Mouse (Mus musculus): ENCODE measurements around the gene Stag3. TPM values are rescaled to one million over a fixed set of nuclear protein-coding genes. Genes with fewer than 3 reads are reported as not detected.

Stag3 gene
- total and polyA plus RNA-seq, 3 experiments: 0.07 TPM; not detected in 2

GRCm38 (mm10) chr5:138280425-138280768 lies 357 bp downstream of the Stag3 start:
- Histone ChIP-seq H3K9me3 (replicated peaks; ENCODE audit: insufficient read depth, low read length) (no peaks in the 10 kb centered on the region), H3K36me3 (ENCODE audit: control insufficient read depth in 1 of 2, insufficient read depth in 2 of 2, low read length in 2 of 2) (no peaks in the 10 kb centered on the region), H3K27me3 (ENCODE audit: control insufficient read depth in 1 of 2, insufficient read depth in 2 of 2, low read length in 2 of 2) (no peaks in the 10 kb centered on the region; a peak in 1 of 4 replicates), H3K4me3 (ENCODE audit: control insufficient read depth in 1 of 2, insufficient read depth in 1 of 2, low read depth in 2 of 2, low read length in 2 of 2) (no peak overlapping the region), H3K4me1 (ENCODE audit: control insufficient read depth in 1 of 2, insufficient read depth in 2 of 2, low read length in 2 of 2) (no peaks in the 10 kb centered on the region), H3K27ac (ENCODE audit: control insufficient read depth, low read depth, low read length) (no peak overlapping the region), H3K79me2 (ENCODE audit: control insufficient read depth, insufficient read depth, low read length, poor library complexity) (no peaks in the 10 kb centered on the region), H3K9ac (ENCODE audit: control insufficient read depth, low read depth, low read length, poor library complexity, severe bottlenecking) (no peak overlapping the region)
- TF ChIP-seq MAZ (IDR thresholded peaks at IDR 0.05; ENCODE audit: low read depth, low read length) (no peak), BHLHE40 (IDR thresholded peaks at IDR 0.05; ENCODE audit: borderline replicate concordance, low read depth, low read length) (no peak), NELFE (IDR thresholded peaks at IDR 0.05; ENCODE audit: low read depth, low read length) (no peak), CHD1 (IDR thresholded peaks at IDR 0.05; ENCODE audit: low read depth, low read length) (no peak), EP300 (IDR thresholded peaks at IDR 0.05; ENCODE audit: low read depth in 1 of 2, low read length in 2 of 2) (no peak), UBTF (IDR thresholded peaks at IDR 0.05; ENCODE audit: borderline replicate concordance, insufficient read depth, low read depth, low read length) (no peak), GABPA (IDR thresholded peaks at IDR 0.05; ENCODE audit: low read depth, low read length) (no peak), USF1 (IDR thresholded peaks at IDR 0.05; ENCODE audit: low read depth, low read length) (no peak), CHD2 (IDR thresholded peaks at IDR 0.05; ENCODE audit: low read length) (no peak), E2F4 (IDR thresholded peaks at IDR 0.05; ENCODE audit: borderline replicate concordance, low read depth, low read length) (no peak), ETS1 (IDR thresholded peaks at IDR 0.05; ENCODE audit: low read depth, low read length) (no peak), GATA1 (IDR thresholded peaks at IDR 0.05; ENCODE audit: low read depth, low read length) (no peak), POLR2A (IDR thresholded peaks at IDR 0.05; ENCODE audit: control insufficient read depth in 1 of 2, insufficient read depth in 1 of 2, low read depth in 1 of 2, low read length in 2 of 2, poor library complexity in 1 of 2) (no peak), ZC3H11A (IDR thresholded peaks at IDR 0.05; ENCODE audit: low read depth, low read length) (no peak), POLR2AphosphoS5 (IDR thresholded peaks at IDR 0.05; ENCODE audit: borderline replicate concordance, low read depth, low read length) (no peak)
- no peak for DNase-seq (ENCODE audit: low read depth, low spot score)

GRCm38 (mm10) chr5:138280829-138281228 lies 789 bp downstream of the Stag3 start:
- H3K9me3 ChIP-seq (replicated peaks; ENCODE audit: insufficient read depth, low read length): no peaks in the 10 kb centered on the region
- no peak overlapping the region for H3K9ac ChIP-seq (ENCODE audit: control insufficient read depth, low read depth, low read length, poor library complexity, severe bottlenecking)
- H3K27me3 ChIP-seq (ENCODE audit: control insufficient read depth in 1 of 2, insufficient read depth in 2 of 2, low read length in 2 of 2): no peaks in the 10 kb centered on the region; a peak in 1 of 4 replicates
- no peak for DNase-seq (ENCODE audit: low read depth, low spot score)
- no peaks in the 10 kb centered on the region for H3K36me3 ChIP-seq (ENCODE audit: control insufficient read depth in 1 of 2, insufficient read depth in 2 of 2, low read length in 2 of 2)
- no peak for TF ChIP-seq GATA1 (IDR thresholded peaks at IDR 0.05; ENCODE audit: low read depth, low read length)
- TF ChIP-seq TCF12 (IDR thresholded peaks at IDR 0.05; ENCODE audit: low read depth, low read length): no peak
- no peak for TF ChIP-seq E2F4 (IDR thresholded peaks at IDR 0.05; ENCODE audit: borderline replicate concordance, low read depth, low read length)
- no peak for TF ChIP-seq MXI1 (IDR thresholded peaks at IDR 0.05; ENCODE audit: low read depth, low read length)
- TF ChIP-seq USF2 (IDR thresholded peaks at IDR 0.05; ENCODE audit: borderline replicate concordance in 1 of 2, insufficient read depth in 1 of 2, low read depth in 1 of 2, low read length in 2 of 2): no peak
- TF ChIP-seq TAL1 (IDR thresholded peaks at IDR 0.05; ENCODE audit: low read length): no peak
- no peak for TF ChIP-seq ETS1 (IDR thresholded peaks at IDR 0.05; ENCODE audit: low read depth, low read length)
- TF ChIP-seq TBP (IDR thresholded peaks at IDR 0.05; ENCODE audit: low read depth, low read length): no peak
- no peak for TF ChIP-seq NELFE (IDR thresholded peaks at IDR 0.05; ENCODE audit: low read depth, low read length)
- no peak overlapping the region for H3K27ac ChIP-seq (ENCODE audit: control insufficient read depth, low read depth, low read length)
- no peaks in the 10 kb centered on the region for H3K4me1 ChIP-seq (ENCODE audit: control insufficient read depth in 1 of 2, insufficient read depth in 2 of 2, low read length in 2 of 2)
- no peak overlapping the region for H3K4me3 ChIP-seq (ENCODE audit: control insufficient read depth in 1 of 2, insufficient read depth in 1 of 2, low read depth in 2 of 2, low read length in 2 of 2)
- H3K79me2 ChIP-seq (ENCODE audit: control insufficient read depth, insufficient read depth, low read length, poor library complexity): no peaks in the 10 kb centered on the region
